Mouse (Mus musculus): ENCODE data around the gene Arhgap15. TPM values are rescaled to one million over a fixed set of nuclear protein-coding genes. Genes with fewer than 3 reads are reported as not detected.

The Arhgap15 gene
- polyA plus RNA-seq (2012; rRNA removed) = 0.18 and 0.20 TPM in 2 replicates

GRCm38 (mm10) chr2:43748287-43748983 lies at the start of gene Arhgap15:
Gene Arhgap15 (plus strand): TSS chr2:43748824.
- 62% methylated on average over 5 of the region's 5 CpGs for WGBS
- TF ChIP-seq CTCF (IDR thresholded peaks at IDR 0.05; ENCODE audit: extremely low read depth, insufficient read length, insufficient replicate concordance, low read depth, low read length) (no peak), POLR2A (IDR thresholded peaks at IDR 0.05; ENCODE audit: low read depth, low read length) (no peak)
- H3K4me3 ChIP-seq (ENCODE audit: low read depth, low read length) = no peak within 1 kb of the TSS
- no peaks in the 10 kb centered on the region for H3K27me3 ChIP-seq (ENCODE audit: control insufficient read depth, insufficient read depth, low read length)
- H3K4me1 ChIP-seq (ENCODE audit: control insufficient read depth, insufficient read depth, insufficient read length, low read length) = no peaks in the 10 kb centered on the region
- 0 out of 2 replicates have a peak within 1 kb of the TSS, but pooled peaks have one; percentile 40 for H3K27ac ChIP-seq (ENCODE audit: insufficient read depth, low read depth, low read length)
- H3K36me3 ChIP-seq (ENCODE audit: control insufficient read depth, insufficient read depth, low read length) = no peaks in the 10 kb centered on the region

- H3K4me1 ChIP-seq (ENCODE audit: control insufficient read depth, insufficient read depth, insufficient read length, low read length) = no peaks in the 10 kb centered on the region
- WGBS = 89% methylated on average over 2 of the region's 2 CpGs
- H3K4me3 ChIP-seq (ENCODE audit: low read depth, low read length) = no peak overlapping the region
- H3K27me3 ChIP-seq (ENCODE audit: control insufficient read depth, insufficient read depth, low read length) = no peaks in the 10 kb centered on the region
- H3K36me3 ChIP-seq (ENCODE audit: control insufficient read depth, insufficient read depth, low read length) = no peaks in the 10 kb centered on the region
- H3K27ac ChIP-seq (ENCODE audit: insufficient read depth, low read depth, low read length) = no peak overlapping the region
- TF ChIP-seq CTCF (IDR thresholded peaks at IDR 0.05; ENCODE audit: extremely low read depth, insufficient read length, insufficient replicate concordance, low read depth, low read length) (no peak), POLR2A (IDR thresholded peaks at IDR 0.05; ENCODE audit: low read depth, low read length) (no peak)
Observed at GRCm38 (mm10) chr2:43712611-43713138, 35.9 kb upstream of the Arhgap15 start.

- H3K36me3 ChIP-seq (ENCODE audit: control insufficient read depth, insufficient read depth, low read length) = no peaks in the 10 kb centered on the region
- TF ChIP-seq CTCF (IDR thresholded peaks at IDR 0.05; ENCODE audit: extremely low read depth, insufficient read length, insufficient replicate concordance, low read depth, low read length) = no peak
- no peak for TF ChIP-seq POLR2A (IDR thresholded peaks at IDR 0.05; ENCODE audit: low read depth, low read length)
- no peaks in the 10 kb centered on the region; the same call in 1 of the 2 replicates for H3K27me3 ChIP-seq (ENCODE audit: control insufficient read depth, insufficient read depth, low read length)
- no peak overlapping the region for H3K27ac ChIP-seq (ENCODE audit: insufficient read depth, low read depth, low read length)
- no peak overlapping the region for H3K4me3 ChIP-seq (ENCODE audit: low read depth, low read length)
- H3K4me1 ChIP-seq (ENCODE audit: control insufficient read depth, insufficient read depth, insufficient read length, low read length) = no peaks in the 10 kb centered on the region
- WGBS = 14% methylated on average over 14 of the region's 14 CpGs
Observed at GRCm38 (mm10) chr2:43722446-43723103, 26.0 kb upstream of the Arhgap15 start.

- H3K4me3 ChIP-seq (ENCODE audit: low read depth, low read length) = no peak overlapping the region
- WGBS = 57% methylated on average over 7 of the region's 7 CpGs
Observed at GRCm38 (mm10) chr2:43723104-43723541, 25.5 kb upstream of the Arhgap15 start.

GRCm38 (mm10) chr2:43727181-43727580 lies 21.4 kb upstream of the Arhgap15 start:
- no peaks in the 10 kb centered on the region for H3K36me3 ChIP-seq (ENCODE audit: control insufficient read depth, insufficient read depth, low read length)
- H3K4me1 ChIP-seq (ENCODE audit: control insufficient read depth, insufficient read depth, insufficient read length, low read length) = no peaks in the 10 kb centered on the region
- H3K27ac ChIP-seq (ENCODE audit: insufficient read depth, low read depth, low read length) = 0 out of 2 replicates have a peak overlapping the region, but pooled peaks have one; percentile 28
- H3K27me3 ChIP-seq (ENCODE audit: control insufficient read depth, insufficient read depth, low read length) = no peaks in the 10 kb centered on the region; the same call in 1 of the 2 replicates
- TF ChIP-seq POLR2A (IDR thresholded peaks at IDR 0.05; ENCODE audit: low read depth, low read length) (no peak), CTCF (IDR thresholded peaks at IDR 0.05; ENCODE audit: extremely low read depth, insufficient read length, insufficient replicate concordance, low read depth, low read length) (no peak)
- H3K4me3 ChIP-seq (ENCODE audit: low read depth, low read length) = no peak overlapping the region
- 60% methylated on average over 5 of the region's 5 CpGs for WGBS

More at GRCm38 (mm10) chr2:43723104-43723541, 25.5 kb upstream of the Arhgap15 start:
- no peaks in the 10 kb centered on the region for H3K4me1 ChIP-seq (ENCODE audit: control insufficient read depth, insufficient read depth, insufficient read length, low read length)
- H3K36me3 ChIP-seq (ENCODE audit: control insufficient read depth, insufficient read depth, low read length) = no peaks in the 10 kb centered on the region
- no peaks in the 10 kb centered on the region; the same call in 1 of the 2 replicates for H3K27me3 ChIP-seq (ENCODE audit: control insufficient read depth, insufficient read depth, low read length)
- no peak overlapping the region for H3K27ac ChIP-seq (ENCODE audit: insufficient read depth, low read depth, low read length)
- TF ChIP-seq POLR2A (IDR thresholded peaks at IDR 0.05; ENCODE audit: low read depth, low read length) = no peak
- no peak for TF ChIP-seq CTCF (IDR thresholded peaks at IDR 0.05; ENCODE audit: extremely low read depth, insufficient read length, insufficient replicate concordance, low read depth, low read length)

- no peaks in the 10 kb centered on the region for H3K36me3 ChIP-seq (ENCODE audit: control insufficient read depth, insufficient read depth, low read length)
- 56% methylated on average over 8 of the region's 8 CpGs for WGBS
- H3K27ac ChIP-seq (ENCODE audit: insufficient read depth, low read depth, low read length) = peak overlapping the region; percentile 59; the same call in 1 of the 2 replicates
- no peaks in the 10 kb centered on the region; the same call in 1 of the 2 replicates for H3K27me3 ChIP-seq (ENCODE audit: control insufficient read depth, insufficient read depth, low read length)
- TF ChIP-seq POLR2A (IDR thresholded peaks at IDR 0.05; ENCODE audit: low read depth, low read length) (no peak), CTCF (IDR thresholded peaks at IDR 0.05; ENCODE audit: extremely low read depth, insufficient read length, insufficient replicate concordance, low read depth, low read length) (no peak)
- H3K4me1 ChIP-seq (ENCODE audit: control insufficient read depth, insufficient read depth, insufficient read length, low read length) = no peaks in the 10 kb centered on the region
- H3K4me3 ChIP-seq (ENCODE audit: low read depth, low read length) = no peak overlapping the region
Observed at GRCm38 (mm10) chr2:43727693-43728092, 20.9 kb upstream of the Arhgap15 start.

GRCm38 (mm10) chr2:43728831-43729230 lies 19.8 kb upstream of the Arhgap15 start:
- Histone ChIP-seq H3K4me1 (ENCODE audit: control insufficient read depth, insufficient read depth, insufficient read length, low read length) (no peaks in the 10 kb centered on the region), H3K4me3 (ENCODE audit: low read depth, low read length) (no peak overlapping the region), H3K36me3 (ENCODE audit: control insufficient read depth, insufficient read depth, low read length) (no peaks in the 10 kb centered on the region), H3K27me3 (ENCODE audit: control insufficient read depth, insufficient read depth, low read length) (no peaks in the 10 kb centered on the region; the same call in 1 of the 2 replicates), H3K27ac (ENCODE audit: insufficient read depth, low read depth, low read length) (no peak overlapping the region)
- WGBS = 94% methylated on average over 3 of the region's 3 CpGs
- TF ChIP-seq CTCF (IDR thresholded peaks at IDR 0.05; ENCODE audit: extremely low read depth, insufficient read length, insufficient replicate concordance, low read depth, low read length) (no peak), POLR2A (IDR thresholded peaks at IDR 0.05; ENCODE audit: low read depth, low read length) (no peak)

Data from small intestine, adult 2 months (tissue).